Mouse (Mus musculus) kidney, adult 9 months (tissue): ENCODE measurements around the gene Tcf20.

Experiments
- DNase-seq: peaks from one replicate; pipeline ENCODE4 v3.0.0; 2022

The Tcf20 gene

DNA sequence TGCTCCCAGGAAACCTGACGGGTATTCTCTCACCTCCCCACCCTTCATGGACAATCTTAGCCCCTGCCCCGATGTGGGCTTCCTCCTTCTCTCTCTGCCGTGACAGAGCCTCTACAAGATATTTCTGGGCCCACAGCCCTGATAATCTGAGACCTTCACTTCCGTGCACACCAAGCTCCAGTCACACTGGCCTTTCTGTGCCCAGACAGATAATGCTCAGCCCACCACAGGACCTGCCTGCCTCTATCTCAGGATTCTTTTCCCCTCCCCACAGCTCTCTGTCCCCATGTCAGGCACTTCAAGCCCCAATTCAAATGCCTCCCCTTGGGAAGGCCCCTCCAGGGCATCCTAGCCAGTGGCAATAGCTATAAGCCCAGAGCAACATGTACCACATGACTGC lies 31.0 kb downstream of the Tcf20 start:
- no peak for DNase-seq

DNA sequence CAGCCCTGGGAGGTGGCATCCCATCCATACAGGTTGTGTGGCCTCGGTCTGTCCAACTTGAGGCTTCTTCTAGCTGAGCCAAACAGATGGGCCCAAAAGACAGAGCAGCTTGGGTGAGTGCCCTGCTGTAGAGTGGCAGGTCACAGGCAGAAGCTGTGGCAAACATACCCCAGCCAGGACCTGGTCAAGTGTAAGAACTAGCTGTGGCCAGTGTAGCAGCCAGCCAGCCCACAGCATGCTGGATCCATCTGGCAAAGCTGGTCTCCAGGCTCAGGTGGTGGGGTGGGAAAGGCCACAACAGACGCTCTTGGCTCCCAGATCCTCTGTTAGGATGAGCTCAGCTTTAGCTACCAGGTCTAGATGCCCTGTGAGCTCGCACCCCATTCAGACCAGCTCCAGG lies 31.4 kb downstream of the Tcf20 start:
- no peak for DNase-seq

DNA sequence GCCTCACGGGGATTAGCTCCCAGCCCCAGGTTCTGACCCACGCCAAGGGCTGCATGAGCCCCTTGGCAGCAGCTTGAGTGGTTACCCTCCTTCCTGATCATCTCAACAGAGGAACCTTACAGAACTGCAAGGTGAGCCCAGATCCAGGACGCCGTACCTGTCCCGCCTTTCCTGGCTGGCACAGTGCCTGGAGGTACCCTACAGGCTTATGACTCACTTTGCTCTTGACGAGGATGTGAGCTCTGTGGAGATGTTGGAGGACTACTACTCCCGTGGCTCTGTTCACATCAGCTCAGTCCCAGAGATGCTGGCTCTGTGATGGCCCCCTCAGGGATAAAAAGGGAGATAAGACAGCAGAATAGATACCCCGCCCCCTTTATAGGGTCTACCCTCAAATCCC lies 32.4 kb downstream of the Tcf20 start:
- DNase-seq = no peak

DNA sequence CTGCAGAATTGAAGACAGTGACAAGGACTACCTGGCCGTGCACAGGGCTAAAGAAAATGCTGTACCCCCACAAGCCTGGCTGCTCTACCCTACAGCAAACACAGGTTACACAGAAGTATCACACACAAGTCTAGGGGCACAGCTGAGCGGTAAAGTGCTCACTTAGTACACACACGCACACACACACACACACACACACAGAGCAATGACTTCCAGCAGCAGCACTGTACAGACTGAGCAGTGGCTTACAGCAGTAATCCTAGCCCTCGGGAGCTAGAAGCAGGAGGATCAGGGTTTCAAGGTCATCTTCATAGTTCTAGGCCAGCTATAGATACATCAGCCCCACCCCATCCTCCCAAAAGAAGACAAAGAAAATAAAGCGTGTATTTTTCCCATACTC lies 33.6 kb downstream of the Tcf20 start:
- DNase-seq = no peak

DNA sequence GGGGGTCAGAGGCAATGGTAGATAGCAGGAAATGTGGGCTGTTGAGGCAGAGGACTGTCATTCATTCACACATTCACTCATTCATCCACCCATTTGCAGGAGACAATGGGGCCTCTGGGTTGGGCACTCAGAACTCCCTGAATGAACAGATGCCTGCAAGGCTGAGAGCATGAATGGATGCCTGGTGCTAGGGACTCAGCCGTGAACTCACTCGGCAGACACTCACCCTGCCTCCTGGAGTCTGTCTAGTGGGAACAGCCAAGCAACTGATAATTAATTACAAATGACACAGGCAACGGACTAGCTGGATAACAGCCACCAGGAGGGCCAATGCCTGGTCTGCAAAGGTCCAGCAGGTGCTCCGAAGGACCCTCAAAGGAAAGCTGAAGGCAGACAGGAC lies 34.6 kb downstream of the Tcf20 start:
- no peak for DNase-seq

DNA sequence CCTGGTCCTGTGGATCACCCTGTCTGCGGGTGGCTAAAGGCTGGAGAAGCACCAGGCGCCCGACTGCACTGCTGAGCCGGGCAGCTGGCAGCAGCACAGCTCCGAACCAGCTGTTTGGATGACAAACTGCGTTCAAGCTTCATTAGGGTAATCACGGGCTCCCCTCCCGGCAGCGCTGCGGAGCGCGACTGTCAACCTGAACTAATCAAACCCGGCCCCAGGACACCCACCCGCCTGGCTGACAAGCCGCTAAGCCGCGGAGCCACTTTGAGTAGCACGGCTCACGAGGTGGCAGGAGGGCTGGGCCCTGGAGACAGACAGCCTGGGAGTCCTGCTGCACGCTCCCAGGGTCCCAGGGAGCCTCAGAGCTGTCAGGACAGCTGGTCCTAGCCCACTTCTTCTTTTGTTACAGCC lies 35.4 kb downstream of the Tcf20 start:
- DNase-seq = no peak

DNA sequence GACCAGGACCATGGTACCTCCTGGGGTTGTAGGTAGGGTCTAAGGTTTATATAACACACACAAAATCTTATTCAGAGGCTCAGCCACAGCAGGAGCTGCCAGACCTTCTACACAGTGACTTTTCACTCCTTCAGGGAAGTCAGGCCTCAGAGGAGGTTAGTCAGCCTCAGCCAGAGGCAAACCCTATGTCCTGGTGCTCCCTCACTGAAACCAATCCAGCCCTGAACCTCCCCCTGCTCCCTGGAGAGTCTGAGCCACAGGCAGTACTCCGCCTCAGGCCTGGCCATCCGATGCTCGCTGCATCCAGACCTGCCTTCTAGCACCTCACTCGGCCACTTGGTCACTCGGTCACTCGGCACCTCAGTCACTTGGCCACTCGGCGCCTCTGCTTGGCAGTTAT lies 37.4 kb downstream of the Tcf20 start:
- DNase-seq = no peak

DNA sequence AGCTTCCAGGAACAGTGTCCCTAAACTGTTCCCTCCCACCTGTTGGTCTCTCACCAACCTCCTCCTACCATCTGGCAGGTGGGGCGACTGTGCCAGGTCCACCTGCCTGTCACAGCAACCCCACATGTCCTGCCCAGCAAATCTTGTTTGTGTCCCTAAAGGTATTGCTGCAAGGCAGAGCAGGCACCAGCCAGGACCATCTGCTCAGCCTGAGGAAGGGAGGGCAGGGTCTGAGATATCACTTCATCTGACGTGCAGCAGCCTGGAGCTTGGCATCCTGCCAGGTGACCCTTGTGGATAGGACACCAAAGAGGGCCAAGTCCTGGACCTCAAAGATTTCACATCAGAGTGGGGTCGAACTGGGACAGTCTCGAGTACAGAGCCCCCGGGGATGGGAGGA lies 40.2 kb downstream of the Tcf20 start:
- DNase-seq = no peak

DNA sequence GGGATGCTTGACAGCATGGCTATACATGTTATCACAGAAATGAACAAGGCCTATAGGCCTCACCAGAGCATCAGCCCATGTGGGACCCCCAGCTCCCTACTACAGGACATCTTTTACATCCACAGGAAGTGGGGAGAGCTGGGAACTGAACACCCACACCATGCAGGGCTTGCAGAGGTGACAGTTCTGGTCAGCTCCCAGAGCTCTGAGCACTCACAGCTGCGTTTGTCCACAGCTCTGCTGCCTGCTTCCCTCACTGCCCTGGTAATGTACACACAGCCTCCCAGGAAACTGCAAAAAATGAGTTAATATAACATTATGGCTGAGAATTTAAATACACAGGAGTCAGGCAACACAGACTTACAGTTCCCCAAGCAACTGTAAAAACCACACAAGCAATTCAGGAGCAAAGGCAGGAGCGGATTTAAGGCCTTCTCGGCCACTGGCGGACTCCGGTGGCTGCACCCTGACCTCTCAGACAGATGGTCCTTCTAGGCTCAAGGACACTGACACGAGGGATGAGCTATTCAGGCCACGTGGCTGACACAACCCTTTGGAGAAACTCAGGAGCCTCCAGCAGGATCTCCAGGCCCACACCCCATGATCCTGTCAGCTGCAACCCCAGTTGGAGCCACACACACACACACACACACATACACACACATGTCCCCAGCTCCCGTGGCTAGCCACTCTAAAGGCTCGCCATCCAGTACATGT lies 43.0 kb downstream of the Tcf20 start:
- DNase-seq = no peak

DNA sequence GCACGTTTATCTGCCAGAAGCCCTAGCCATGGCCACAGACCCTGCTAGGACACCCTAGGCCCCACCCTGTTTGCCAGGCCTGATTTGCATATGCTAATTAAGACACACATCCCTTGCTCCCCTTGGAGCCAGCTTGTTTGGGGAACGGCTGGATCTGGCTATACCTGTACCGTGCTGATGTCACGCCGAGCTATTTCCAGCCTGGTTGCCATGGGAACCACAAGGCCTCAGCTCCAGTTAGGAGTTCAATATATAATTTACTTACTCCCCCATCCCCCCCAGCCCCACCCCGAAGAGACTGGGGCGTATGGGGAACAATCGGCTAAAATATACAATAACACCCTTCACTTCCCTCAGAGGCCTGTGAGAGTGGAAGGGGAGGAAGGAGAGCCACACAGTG lies 45.9 kb downstream of the Tcf20 start:
- DNase-seq = no peak

DNA sequence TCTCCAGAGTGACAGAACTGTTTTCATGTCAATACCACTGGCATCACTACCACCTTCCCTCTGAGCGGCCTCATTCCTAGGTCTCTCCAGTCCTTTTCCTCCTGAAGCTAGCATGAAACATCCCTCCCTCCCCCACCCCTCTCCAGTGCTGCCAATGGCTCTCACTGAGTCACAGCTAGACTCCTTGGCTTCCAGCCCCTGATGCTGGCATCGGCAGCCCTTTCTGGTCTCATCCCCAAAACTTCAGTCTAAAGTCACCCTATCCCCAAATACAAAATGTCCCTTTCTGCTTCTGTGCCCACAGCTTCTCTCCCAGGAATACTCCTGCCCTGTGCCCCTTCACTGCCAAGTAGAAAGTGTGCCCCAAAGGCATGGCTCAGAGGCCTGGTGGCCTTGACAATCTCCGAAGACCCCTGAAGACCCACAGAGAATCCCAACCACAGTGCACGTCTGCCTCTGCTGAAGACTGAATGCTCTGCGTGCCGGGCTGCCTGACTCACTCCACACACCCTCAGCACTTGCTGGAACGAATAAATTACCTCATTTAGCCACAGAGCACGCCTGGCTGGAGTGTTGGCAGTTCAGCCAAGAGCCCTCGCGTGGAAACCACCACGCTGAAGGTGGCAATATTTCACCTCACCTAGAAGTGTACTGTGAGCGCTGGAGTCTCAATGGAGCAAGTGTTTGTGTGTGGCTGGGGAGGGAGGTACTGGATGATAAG lies 47.0 kb downstream of the Tcf20 start:
- no peak for DNase-seq

DNA sequence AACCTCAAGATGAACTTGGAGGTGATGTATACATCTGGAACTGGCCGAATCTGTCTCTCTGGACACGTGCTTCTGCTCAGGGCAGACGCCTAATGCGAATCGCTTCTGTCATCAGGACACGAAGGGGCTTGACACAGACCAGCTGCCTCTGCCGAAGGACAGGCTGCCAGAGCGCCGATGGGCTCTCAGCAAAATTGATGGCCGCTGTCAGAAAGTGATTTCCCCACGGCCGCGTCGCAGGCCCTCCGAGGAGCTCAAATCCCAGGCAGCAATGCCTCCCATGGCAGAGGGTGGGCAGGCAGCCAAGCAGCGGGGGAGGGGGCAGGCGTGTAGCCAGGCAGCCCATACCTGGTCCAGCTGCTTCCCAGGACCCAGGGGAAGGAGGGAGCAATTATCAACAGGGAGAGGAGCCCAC lies 49.5 kb downstream of the Tcf20 start:
- no peak for DNase-seq

DNA sequence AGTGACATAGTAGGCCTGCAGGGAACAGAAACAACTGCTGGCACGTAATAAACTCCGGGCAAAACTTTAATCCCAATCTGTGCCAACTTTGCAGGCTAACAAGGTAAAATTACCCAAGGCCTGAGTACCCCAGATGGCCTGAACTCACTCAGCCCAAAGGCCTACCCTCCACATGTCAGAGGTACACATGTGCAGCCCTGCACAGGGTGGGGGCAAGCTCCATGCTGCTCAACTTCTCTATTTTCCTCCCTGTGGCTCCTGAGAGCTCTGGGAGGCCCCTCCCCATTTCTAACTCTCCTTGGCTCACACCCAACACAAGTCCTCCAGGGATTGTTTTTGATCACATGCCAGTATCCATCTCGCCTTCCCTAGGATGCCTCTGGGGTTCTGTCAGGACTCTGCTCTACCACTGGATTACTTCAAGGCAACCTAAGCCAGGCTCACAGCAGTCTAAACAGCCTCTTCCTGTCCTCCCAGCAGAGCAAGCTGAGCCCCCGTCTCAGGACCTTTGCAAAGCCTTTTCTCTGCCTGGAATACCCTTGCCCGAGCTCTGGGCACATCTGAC lies 50.2 kb downstream of the Tcf20 start:
- no peak for DNase-seq

DNA sequence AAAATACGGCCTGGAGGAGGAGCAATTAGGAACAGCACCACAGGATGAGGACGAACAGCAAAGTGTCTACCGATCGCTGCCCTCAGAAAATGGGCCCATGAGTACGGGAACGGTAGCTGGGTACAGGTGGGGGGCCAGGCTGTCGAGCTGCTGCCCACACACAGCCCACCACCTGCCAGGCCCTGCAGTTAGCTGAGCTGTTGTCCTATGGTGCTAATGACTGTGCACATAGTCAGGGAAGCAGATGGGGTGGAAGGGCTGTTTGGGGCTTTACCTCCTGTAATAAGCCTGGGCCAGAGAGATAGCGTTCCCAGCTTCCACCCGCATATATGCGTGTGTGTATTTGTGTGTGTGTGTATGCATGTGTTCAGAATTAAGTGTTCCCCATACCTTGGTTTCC lies 52.7 kb downstream of the Tcf20 start:
- DNase-seq = no peak

DNA sequence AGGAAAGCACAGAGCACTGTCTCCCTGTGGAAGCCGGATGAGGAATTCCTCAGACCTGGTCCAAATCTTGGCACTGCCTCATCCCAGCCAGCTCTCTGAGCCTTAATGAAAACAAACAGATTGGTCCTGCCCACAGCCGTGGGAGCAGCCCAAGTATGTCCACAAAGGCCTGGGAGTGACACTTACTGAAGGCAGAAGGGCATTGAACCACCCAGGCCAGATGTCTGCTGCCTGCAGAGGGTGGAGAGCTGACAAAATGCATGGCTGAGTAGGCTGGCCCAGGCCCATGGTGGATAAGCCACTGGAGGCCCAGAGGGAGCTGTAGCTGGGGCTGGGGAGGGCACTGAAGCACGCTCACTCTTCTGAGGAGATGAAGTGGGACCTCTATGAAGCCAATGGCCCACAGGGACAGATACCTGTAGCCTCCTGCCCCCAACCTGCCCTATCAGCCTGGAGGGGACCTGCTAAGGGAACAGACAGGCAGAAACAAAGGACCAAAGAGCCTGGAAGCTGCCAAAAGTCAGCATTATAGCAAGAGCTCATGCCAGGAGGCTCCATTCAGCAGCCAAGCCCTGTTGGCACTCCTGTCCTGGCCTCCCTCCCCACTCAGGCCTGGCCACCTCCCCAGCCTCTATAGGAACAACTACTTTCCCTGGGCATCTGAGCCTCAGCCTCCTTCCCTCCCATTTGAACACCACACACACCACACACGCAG lies 54.6 kb downstream of the Tcf20 start:
- no peak for DNase-seq

DNA sequence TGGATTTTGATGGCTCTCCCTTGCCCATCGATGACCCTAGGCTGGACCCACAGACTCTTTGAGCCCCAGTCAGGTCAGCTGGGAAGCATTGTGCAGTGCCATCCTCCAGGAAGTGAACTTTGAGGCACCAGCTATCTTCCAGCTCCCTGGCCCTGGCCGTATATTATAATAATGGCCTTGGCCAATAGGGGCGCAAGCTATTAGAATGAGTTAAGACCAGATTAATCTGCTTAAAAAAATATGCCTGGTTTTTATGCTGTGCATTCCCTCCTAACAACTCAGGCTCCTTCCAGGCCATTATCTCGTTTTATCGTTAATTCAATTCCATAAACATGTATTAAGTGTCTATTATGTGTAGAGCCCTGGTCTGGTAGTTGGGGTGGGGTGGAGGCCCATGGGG lies 56.2 kb downstream of the Tcf20 start:
- no peak for DNase-seq

DNA sequence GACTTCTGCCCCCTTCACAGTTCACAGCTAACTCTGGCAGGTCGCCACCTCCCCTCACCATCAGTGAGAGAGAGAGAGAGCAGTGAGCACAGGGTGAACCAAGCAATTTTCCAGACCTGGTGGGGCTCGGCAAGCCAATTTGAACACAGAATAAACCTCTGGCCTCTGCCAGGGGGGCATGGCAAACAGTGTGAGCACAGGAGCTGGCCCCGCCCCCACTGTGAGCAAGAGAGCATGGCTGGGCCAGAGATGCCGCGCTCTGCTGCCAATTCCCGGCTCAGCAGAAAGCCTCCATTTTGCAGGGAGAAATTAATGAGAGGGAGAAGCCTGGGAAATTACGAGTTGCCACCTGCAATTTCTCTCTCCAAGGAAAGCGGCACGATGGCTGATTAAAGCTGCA lies 58.1 kb downstream of the Tcf20 start:
- DNase-seq = no peak

DNA sequence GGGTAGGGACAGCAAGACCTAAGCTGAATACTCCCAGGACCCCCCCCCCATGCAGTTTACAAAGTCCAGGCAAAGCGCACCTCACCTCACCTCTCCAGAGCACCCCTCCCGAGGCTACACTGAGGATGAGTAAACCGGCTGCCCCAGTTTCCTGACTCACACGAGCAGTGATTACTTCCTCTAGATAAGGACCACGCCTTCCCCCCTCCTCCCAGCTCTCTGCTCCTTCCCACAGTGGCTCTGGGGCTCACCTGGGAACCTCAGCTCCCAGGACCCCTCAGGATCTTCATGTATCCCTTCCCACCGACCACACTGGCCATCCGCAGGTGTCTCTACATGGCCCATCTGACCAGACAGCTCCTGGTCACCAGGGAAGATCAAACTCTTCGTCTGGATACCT lies 58.8 kb downstream of the Tcf20 start:
- DNase-seq = no peak

DNA sequence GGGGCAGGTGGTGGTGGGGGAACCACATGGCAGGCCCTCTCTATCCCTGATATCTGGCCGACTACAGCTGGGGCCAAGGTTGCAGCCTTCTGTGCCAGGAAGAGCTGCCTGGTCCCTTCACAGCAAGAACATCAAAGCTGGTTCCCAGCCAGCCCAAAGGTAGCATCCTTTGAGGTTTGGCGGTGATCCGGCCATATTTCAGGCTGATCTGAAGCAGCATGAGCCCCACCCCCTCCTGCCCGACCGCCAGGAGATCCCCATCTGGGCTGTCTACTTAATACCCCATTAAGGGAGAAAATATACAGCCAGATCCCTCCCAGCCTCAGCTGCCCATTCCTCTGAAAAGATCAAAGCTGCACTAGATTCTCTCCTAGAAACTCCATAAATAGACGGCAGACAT lies 59.6 kb downstream of the Tcf20 start:
- no peak for DNase-seq

DNA sequence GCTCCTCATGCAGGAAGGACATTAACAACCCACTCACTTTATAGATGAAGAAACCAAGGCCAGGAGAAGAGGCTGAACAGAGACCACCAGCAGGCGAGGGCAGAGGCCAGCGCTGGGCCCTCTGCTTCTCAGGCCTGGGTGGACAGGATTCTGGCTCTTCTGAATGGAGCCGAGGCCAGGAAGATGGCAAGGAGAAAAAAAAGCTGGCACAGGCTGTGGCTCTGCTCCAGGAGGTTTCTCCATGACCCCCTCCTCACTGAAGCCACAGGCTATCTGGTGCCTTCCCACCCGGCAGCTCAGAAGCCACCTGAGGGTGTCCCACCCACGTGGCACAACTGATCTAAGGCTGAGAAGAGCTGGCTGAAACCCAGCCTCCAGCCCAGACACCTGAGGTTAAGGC lies 60.6 kb downstream of the Tcf20 start:
- DNase-seq = no peak

DNA sequence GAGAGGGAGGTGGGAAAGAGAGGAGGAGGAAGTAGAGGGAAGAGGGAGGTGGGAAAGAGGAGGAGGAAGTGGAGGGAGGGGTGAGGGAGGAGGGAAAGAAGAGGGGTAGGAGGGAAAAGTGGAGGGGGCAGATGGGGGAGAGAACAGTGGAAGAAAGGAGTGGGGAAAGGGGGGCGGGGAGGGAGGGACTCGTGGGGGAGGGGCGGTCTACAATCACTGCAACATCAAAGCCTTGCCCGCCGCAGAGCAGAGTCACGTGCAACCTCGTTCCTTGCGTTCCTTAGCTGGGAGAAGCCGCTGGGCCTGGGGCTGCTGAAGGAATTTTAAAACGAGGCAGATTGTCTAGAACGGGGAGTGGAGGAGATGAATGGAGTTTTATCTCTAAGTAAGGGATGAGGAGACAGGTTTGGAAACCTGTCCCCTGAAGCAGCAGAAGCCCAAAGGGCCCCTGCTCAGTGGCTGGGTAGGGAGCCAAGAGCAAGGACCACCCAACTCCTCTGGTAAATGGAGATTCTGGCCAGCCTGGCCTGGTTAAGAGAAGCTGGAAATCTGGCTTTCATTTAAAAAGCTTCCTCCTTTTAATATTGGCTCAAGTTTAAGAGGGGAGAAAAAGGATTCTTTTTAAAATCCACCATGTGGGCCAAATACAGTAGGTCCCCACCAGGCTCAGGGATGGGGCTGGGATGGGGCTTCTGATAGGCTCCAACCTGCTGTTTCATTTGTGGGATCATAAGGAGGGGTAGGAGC lies 62.8 kb downstream of the Tcf20 start:
- no peak for DNase-seq

DNA sequence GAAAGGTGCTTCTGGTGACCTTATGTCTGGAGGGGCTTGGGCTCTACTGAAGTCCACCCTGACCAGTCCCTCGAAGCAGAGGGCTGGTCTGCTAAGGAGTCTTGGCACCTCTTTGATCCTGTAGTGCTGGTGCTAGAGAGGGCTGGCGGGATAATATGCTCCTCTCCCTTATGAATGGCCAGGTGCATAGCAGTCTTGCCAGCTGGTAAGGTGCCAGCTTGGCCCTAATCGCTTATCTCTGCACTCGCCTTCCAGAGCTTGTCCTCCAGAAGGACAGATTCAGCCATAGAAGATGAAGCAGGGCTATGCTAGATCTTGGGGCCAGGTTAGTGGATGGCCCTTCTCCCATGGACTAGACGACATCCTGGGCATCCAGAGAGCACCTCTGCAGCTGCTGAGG lies 64.1 kb downstream of the Tcf20 start:
- no peak for DNase-seq

DNA sequence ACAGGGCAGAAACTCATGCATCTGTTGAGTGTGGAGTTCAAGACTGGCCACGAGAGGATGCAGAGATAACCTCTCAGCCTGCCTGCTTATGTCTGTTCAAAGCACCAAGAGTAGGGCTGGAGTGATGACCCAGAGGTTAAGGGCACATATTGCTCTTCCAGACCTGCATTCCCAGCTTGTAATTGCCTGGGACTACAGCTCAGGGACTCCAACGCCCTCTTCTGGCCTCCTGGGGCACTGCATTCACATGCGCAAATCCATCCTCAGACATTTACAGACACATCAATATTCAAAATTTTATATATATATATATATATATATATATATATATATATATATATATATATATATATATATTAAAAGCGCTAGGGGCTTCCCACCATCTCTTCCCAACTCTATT lies 64.9 kb downstream of the Tcf20 start:
- DNase-seq = no peak
